Mouse (Mus musculus) heart, postnatal 36 days (tissue): ENCODE measurements around the gene Tut1. TPM values are rescaled to one million over a fixed set of nuclear protein-coding genes. Genes with fewer than 3 reads are reported as not detected.
A peak's percentile ranks its signal among the peaks of the same experiment; 100 is the strongest.
"Not testable (repeated sequence)": the region's sequence is repeated elsewhere in the genome, so short reads cannot be mapped to it uniquely, and the experiment has no call there.

Experiments
- DNase-seq, 2 experiments: peaks; one replicate each; pipeline ENCODE4 v3.0.0; 2021 to 2022
- intact Hi-C: fragments of 180-260 bp; cut with DNase I; formaldehyde crosslinking; loops from one replicate; pipeline ENCODE4 v1.15.1; 2025
- total RNA-seq, 2 experiments: library from RNA; stranded (reverse); gene quantifications; 2 replicates each; pipeline ENCODE4 v1.2.3; 2021

Gene Tut1
- total RNA-seq, 2 experiments from 2014 or later: 8.1 to 8.9 TPM

DNA sequence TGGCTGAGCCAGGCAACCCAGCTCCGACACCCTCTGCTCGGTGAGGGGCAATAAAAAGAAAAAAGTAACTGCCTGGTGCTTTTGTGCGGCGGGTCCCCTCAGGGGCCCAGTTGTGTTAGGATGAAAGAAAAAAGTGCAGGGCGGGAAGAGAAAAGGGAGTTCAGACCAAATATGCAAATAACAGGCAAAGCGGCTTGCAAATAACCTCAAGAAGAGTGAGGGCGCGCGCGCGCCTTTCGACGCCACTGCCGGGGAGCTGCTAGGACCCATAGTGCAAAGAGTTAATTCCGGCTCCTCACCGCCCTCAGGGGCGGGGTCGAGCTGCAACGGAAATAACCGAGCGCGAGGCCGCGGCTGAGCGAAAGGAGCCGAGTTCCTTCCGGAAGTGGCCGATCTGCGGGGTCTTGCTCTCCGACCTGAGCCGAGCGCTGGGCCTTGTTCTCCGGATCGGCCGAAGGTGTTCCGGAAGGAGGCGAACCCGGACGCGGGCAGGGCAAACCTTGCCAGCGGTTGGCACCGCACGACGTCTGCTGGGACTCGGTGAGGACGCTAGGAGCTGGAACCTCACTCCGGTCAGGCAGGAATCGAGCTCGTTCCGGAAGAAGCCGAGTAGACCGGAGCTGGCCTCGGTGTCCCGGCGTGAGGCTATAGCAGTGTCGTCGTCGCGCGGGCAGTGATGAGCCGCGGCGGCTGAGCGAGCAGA lies 12.0 kb upstream of the Tut1 start, which contains the start of gene Mta2:
TSS of gene Mta2 (plus strand) at position 361 of the 703 bp plus-strand sequence.
- intact Hi-C loops: loop anchor here (2.0 kb wide), 3 partner anchors 13 to 49 kb away; partner anchors contain the start of genes Eml3, Ints5 and Rom1
- DNase-seq: peak; percentile 93 to 95

- peak in 1 of 2 experiments; percentile 62 for DNase-seq
- intact Hi-C loops: loop anchor here (2.0 kb wide), 2 partner anchors 14 to 22 kb away; partner anchors contain the start of genes Eml3 and Rom1
Measured at GRCm38 (mm10) chr19:8942276-8942964, 11.2 kb upstream of the Tut1 start.

GRCm38 (mm10) chr19:8943047-8943446 lies 10.6 kb upstream of the Tut1 start:
- intact Hi-C loops: loop anchor here (2.0 kb wide), 2 partner anchors 14 to 22 kb away; partner anchors contain the start of genes Eml3 and Rom1

GRCm38 (mm10) chr19:8944062-8944461 lies 9.6 kb upstream of the Tut1 start:
- intact Hi-C loops: no loop called here
- no peak for DNase-seq

More at GRCm38 (mm10) chr19:8943047-8943446, 10.6 kb upstream of the Tut1 start:
- DNase-seq: no peak

DNA sequence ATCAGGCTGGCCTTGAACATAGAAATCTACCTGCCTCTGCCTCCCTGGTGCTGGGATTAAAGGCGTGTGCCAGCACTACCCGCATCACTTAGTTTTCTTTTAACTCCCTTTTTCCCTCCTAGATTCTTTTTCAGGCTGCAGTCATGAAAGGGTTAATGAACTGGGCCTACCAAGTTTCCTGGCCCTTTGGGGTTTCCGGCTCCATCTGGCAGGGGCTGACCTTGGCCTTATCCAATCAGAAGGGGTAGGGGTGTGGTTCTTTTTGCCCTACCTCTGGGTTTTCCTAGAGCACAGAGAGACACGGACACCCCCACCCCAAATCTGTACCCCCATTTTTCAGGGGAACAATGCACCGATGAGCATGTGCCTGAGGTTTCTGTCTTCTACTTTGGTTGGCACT lies 8.9 kb upstream of the Tut1 start:
- peak; percentile 56 to 66 for DNase-seq
- intact Hi-C loops: no loop called here

DNA sequence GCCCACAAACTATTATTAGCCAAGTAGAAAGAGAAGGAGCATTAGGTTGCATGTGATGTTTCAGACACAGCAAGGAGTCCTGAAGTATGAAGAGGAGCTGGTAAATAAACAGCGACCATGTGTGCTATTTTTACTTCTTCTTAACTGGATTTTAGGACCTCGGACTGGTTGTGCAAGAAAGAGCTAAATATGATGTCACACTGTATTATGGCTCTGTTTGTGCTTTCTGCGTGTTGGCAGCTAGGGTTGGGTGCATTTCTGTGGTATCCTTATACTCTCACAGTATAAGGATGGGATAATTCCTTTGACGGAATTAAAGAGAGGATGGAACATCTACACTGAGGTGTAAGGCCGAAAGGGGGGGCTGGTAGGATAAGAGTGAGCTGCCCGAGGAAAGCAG lies 8.4 kb upstream of the Tut1 start:
- intact Hi-C loops: no loop called here
- no peak for DNase-seq

DNA sequence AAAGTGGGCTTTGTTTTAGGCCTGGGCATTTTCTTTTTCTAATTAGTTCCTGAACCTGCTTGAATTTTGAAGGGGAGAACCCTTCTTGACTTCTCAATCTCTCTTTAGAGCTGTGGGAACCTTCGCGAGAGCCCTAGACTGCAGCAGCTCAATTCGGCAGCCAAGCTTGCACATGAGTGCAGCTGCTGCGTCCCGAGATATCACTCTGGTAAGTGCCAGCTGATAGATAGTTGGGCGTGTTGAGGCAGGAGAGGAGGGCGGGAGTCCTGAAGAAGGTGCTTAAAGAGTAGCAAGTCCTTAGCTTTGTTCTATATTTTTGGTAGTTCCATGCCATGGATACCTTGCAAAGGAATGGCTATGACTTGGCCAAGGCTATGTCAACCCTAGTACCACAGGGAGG lies 6.7 kb upstream of the Tut1 start:
- intact Hi-C loops: no loop called here

DNA sequence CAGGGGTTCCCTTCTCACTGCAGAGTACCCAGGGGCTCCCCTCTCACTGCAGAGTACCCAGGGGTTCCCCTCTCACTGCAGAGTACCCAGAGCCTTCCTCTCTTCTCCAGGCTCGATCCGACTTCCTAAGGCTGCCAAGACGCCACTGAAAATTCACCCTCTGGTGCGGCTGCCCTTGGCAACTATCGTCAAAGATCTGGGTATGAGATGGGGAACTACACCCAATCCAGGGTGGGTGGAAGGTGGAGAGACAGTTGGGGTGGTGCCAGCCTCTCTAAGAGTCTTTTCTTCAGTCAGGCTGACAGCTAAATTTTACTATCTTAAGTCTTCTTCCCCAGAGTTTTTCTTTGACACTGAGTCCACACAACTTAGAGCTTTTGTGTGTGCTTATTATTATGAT lies 3.5 kb upstream of the Tut1 start:
- intact Hi-C loops: no loop called here
- DNase-seq: no peak

More for the DNA sequence above, 6.7 kb upstream of the Tut1 start:
- no peak for DNase-seq

DNA sequence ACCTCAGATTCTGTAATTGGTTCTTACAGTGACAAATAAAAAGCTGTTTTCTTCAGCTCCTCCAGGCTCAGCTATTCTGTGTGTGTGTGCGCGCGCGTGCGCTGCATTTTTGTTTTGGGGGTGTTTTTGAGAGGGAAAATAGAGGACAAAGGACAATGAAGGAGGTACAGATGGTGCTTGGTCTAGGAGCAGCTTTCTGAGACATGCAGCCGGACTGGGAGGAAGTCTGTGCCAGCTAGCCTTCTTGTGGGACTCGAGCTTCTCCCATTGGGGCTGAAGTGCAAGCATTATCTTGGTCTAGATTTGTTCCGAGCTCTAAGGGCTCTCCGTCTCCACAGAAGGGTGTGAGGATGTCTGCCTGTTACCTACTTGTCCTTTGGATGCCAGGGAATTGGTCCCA lies 1.4 kb upstream of the Tut1 start:
- intact Hi-C loops: no loop called here
- DNase-seq: no peak

DNA sequence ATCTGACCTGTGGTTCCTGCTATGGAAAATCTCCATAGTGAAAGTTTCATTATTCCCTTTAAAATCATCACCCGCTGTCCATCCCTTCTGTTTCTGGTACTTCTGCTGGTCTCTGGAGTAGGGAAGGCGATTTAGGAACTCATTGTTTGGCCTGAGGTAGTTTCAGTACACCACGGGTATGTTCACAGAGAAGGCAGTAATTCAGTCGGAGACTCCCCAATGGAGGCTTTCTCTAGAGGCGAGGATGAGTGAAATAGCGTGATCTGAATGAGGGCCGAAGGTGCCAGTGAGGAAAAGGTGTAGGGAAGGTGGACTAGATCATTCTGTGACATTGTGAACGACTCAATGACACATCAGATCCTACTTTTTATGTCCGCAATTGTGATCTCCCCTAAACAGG lies 524 bp downstream of the Tut1 start:
- intact Hi-C loops: no loop called here

DNA sequence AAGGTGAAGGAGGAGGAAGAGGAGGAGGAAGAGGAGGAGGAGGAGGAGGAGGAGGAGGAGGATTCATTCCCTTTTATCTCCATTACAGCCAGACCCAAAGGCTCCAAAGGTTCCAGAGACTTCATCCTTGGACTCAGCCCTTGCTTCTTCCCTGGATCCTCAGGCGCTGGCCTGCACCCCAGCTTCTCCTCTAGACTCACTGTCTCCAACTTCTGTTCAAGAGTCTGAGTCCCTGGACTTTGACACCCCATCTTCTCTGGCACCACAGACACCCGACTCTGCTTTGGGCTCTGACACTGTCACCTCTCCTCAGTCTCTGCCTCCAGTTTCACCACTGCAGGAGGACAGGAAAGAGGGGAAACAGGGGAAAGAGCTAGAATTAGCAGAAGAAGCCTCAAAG lies 8.6 kb downstream of the Tut1 start:
- no peak for DNase-seq
- intact Hi-C loops: no loop called here

More for the DNA sequence above, 524 bp downstream of the Tut1 start:
- no peak for DNase-seq

- DNase-seq: no peak
- intact Hi-C loops: loop anchor here (2.0 kb wide), 1 partner anchor 22 kb away; no protein-coding TSS in a partner anchor
Measured at GRCm38 (mm10) chr19:8965075-8965474, 11.4 kb downstream of the Tut1 start.

DNA sequence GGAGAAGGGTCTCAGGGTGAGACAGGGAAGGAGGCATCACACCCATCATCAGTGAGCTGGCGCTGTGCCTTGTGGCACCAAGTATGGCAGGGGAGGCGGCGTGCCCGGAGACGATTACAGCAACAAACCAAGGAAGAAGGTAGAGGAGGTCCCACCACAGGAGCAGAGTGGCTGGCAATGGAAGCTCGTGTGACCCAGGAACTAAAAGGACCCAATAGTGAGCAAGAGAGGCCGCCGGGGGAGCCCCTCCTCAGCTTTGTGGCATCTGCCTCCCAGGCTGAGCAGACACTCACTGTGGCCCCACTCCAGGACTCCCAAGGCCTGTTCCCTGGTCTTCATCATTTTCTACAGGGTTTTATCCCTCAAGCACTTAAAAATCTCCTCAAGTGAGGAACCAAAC lies 12.1 kb downstream of the Tut1 start:
- intact Hi-C loops: loop anchor here (2.0 kb wide), 1 partner anchor 23 kb away; no protein-coding TSS in a partner anchor
- DNase-seq: no peak

DNA sequence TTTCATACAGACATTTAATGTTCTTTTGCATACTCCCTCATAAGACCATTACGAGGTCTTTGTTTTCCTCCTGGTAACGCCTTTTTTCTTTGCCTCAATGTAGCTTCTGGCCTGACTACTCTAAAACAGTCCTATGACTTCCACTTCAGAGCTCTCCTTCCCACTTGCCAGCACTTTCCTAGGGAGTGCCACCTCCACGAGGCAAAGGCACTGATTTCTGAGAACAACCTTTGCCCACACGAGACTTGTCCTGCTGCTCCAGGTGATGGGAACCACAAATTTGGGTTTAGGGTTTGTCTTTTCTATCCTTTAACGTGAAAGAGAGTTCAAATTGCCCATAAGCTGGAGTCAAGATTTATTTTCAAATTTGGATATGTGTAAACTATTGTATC lies 12.5 kb downstream of the Tut1 start:
- intact Hi-C loops: no loop called here
- DNase-seq: no peak

- DNase-seq: peak; percentile 94 to 95
- intact Hi-C loops: no loop called here
Measured at GRCm38 (mm10) chr19:8966590-8967372, 13.1 kb downstream of the Tut1 start, which contains the start of gene Eef1g. Gene Eef1g, plus strand, starts transcription at chr19:8967041.

- intact Hi-C loops: no loop called here
- DNase-seq: no peak
Measured at GRCm38 (mm10) chr19:8967373-8967743, 13.7 kb downstream of the Tut1 start.

- DNase-seq: no peak
- intact Hi-C loops: no loop called here
Measured at GRCm38 (mm10) chr19:8967893-8968292, 14.2 kb downstream of the Tut1 start.

DNA sequence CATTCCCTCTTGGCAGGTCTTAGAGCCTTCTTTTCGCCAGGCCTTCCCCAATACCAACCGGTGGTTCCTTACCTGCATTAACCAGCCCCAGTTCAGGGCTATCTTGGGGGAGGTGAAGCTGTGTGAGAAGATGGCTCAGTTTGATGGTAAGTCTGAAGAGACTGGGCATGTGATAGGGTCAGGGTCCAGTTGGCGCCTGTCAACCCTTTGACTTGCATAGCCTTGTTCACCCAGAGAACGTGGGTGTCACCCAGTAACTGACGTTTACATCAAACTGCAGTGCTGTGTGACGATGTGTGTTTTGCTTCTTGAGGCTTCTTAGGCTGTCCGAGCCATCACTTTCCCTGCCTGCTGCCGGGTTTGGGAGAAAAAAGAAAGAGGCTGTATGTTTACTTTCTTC lies 18.8 kb downstream of the Tut1 start:
- DNase-seq, intact Hi-C loops: not testable (repeated sequence)

GRCm38 (mm10) chr19:8974638-8975037 lies 21.0 kb downstream of the Tut1 start:
- intact Hi-C loops: no loop called here
- DNase-seq: no peak

DNA sequence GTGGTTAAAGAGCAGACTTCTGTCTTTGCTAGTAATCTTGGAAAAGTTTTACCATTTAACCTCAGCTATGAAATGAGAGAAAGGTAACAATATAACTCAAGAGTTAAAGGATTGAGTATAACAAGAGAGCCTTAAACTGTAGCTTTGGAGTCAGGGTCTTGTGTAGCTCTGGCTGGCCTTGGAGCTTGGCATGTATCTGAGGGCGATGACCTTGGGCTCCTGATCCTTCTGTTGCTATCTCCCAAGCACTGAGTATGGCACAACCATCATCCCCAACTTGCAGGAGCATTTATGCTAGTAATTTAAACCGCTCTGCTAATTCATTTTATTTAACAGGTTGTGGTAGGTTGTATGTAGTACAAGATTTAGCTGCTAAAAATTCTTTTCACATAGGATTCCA lies 21.8 kb downstream of the Tut1 start:
- DNase-seq: no peak
- intact Hi-C loops: no loop called here

- peak; percentile 64 to 68 for DNase-seq
- intact Hi-C loops: loop anchor here (1.0 kb wide), 3 partner anchors 106 to 134 kb away; no protein-coding TSS in a partner anchor
Measured at GRCm38 (mm10) chr19:8976535-8976934, 22.9 kb downstream of the Tut1 start.
